Mouse (Mus musculus): ENCODE measurements around the gene Fam53b. TPM values are rescaled to one million over a fixed set of nuclear protein-coding genes. Genes with fewer than 3 reads are reported as not detected.

Gene Fam53b
- total and polyA plus RNA-seq, 2 experiments from 2014 or later = 5.8 to 15.4 TPM

DNA sequence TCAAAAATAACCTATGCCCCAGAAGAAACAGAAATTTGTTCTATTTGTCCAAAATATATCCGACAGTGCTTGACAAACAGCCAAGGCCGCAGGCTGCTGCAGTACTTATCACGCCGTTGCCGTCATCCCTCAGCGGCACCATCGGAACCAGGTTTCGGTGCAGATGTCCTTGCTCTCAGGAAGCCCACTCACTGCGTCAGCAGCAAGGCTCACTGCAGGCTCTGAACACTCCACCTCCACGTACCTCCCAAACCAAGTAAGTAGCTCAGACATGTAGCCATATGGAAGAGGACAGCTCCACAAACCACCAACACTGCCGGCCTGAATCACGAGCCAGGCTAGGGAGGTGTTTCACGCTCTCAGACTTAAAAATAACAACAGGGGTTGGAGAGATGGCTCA is 24.9 kb downstream of the Fam53b start:
- H3K9me3 ChIP-seq (ENCODE audit: low read length) = no peaks in the 10 kb centered on the region
- 89% methylated on average over 13 of the region's 13 CpGs for WGBS
- H3K36me3 ChIP-seq (ENCODE audit: insufficient read depth) = no peaks in the 10 kb centered on the region
- H3K27ac ChIP-seq (ENCODE audit: low read depth, low read length) = no peak overlapping the region
- DNase-seq (no peak), ATAC-seq (no peak)
- H3K4me1 ChIP-seq (ENCODE audit: insufficient read depth) = peaks cover 9% of the 10 kb centered on the region
- no peak for TF ChIP-seq CTCF (IDR thresholded peaks at IDR 0.05; ENCODE audit: low read depth)
- H3K4me2 ChIP-seq (ENCODE audit: low read depth) = no peak overlapping the region
- H3K27me3 ChIP-seq (ENCODE audit: insufficient read depth, low read length) = no peaks in the 10 kb centered on the region
- H3K9ac ChIP-seq = no peak overlapping the region
- H3K4me3 ChIP-seq (ENCODE audit: low read depth, low read length) = no peak overlapping the region

DNA sequence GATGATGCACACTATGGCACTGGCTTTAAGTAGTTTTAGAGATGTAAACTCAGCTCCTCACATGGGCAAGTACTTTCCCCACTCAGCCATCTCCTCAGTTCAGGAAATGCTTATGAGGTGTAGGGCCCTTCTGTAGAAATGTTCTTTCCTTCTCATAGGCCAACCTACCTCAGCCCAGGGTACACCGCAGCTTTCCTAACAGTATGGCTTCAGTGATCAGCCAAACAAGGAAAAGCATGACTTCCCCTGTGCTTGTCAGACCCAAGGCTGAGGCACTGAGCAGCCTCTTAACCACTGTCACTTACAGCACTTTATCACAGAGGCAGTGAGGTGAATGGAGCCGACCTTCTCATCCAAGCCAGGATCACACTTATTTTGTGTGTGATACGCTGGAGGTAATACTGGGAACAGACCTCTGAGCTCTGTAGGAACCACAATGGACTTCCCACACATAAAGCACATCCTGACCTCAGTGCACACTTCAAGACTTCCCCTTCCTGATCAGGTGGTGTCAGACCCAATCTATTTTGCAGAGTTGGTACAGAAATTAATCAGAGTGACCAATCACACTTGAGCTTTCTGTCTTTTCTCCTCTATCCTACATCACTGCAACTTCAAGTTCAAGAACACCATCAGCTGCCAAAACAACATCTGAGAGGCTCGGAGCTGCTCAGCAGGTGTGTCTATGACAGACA is 26.0 kb downstream of the Fam53b start:
- TF ChIP-seq CTCF (IDR thresholded peaks at IDR 0.05; ENCODE audit: low read depth) = no peak
- no peaks in the 10 kb centered on the region for H3K36me3 ChIP-seq (ENCODE audit: insufficient read depth)
- H3K27ac ChIP-seq (ENCODE audit: low read depth, low read length) = no peak overlapping the region
- no peak overlapping the region for H3K9ac ChIP-seq
- no peak overlapping the region for H3K4me2 ChIP-seq (ENCODE audit: low read depth)
- WGBS = 93% methylated on average over 4 of the region's 4 CpGs
- no peak overlapping the region for H3K4me3 ChIP-seq (ENCODE audit: low read depth, low read length)
- DNase-seq (no peak), ATAC-seq (no peak)
- peaks cover 9% of the 10 kb centered on the region for H3K4me1 ChIP-seq (ENCODE audit: insufficient read depth)
- H3K9me3 ChIP-seq (ENCODE audit: low read length) = no peaks in the 10 kb centered on the region
- no peaks in the 10 kb centered on the region for H3K27me3 ChIP-seq (ENCODE audit: insufficient read depth, low read length)

DNA sequence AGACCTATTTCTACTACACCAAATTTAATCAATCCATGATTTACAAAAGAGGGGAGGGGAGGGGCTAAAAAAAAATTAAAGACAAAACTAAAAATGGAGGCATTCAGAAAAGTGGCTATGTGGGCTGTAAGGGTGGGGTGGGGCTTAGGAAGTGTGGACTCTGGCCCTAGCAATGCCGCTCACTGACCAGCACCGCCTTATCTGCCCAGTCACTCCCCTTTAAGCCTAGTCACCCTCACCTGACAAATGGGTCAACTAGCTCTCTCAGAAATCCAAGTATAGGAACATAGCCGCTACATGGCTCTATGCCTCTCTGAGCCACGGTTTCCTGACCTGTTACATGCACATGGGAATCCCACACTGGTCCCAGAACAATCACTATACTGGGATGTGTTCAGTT is 26.7 kb downstream of the Fam53b start:
- 0 out of 2 replicates have a peak overlapping the region, but pooled peaks have one; percentile 54 for H3K27ac ChIP-seq (ENCODE audit: low read depth, low read length)
- no peak for ATAC-seq
- 96% methylated on average over 4 of the region's 4 CpGs for WGBS

DNA sequence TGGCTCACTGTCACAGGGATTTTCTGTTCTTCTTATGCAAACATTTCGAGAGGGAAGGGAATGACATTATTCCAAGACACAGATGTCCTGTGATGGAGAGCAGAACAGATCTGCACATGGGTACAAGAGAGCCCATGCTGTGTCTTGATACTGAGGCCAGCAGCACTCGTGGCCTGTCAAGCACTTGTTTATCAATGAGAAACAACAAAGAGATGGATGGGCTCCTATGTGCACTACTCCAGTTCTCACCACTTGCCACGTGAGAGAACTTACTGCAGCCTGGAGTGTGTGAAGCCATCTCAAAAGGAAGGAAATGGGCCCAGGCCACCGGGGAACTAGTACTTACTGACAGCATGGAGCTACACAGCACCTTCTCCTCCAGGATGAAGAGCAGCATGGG is 27.2 kb downstream of the Fam53b start:
- DNase-seq (no peak), ATAC-seq (peak; percentile 78)
- H3K4me1 ChIP-seq (ENCODE audit: insufficient read depth) = peaks cover 11% of the 10 kb centered on the region
- 33% methylated on average over 4 of the region's 4 CpGs for WGBS
- H3K9me3 ChIP-seq (ENCODE audit: low read length) = no peaks in the 10 kb centered on the region
- H3K4me2 ChIP-seq (ENCODE audit: low read depth) = no peak overlapping the region
- no peak overlapping the region for H3K4me3 ChIP-seq (ENCODE audit: low read depth, low read length)
- no peak overlapping the region for H3K9ac ChIP-seq
- no peak for TF ChIP-seq CTCF (IDR thresholded peaks at IDR 0.05; ENCODE audit: low read depth)
- peak overlapping the region; percentile 54; the same call in 1 of the 2 replicates for H3K27ac ChIP-seq (ENCODE audit: low read depth, low read length)
- no peaks in the 10 kb centered on the region for H3K36me3 ChIP-seq (ENCODE audit: insufficient read depth)
- H3K27me3 ChIP-seq (ENCODE audit: insufficient read depth, low read length) = no peaks in the 10 kb centered on the region

More for the DNA sequence above, 26.7 kb downstream of the Fam53b start:
- Histone ChIP-seq H3K9ac (no peak overlapping the region), H3K4me1 (ENCODE audit: insufficient read depth) (peaks cover 9% of the 10 kb centered on the region), H3K4me3 (ENCODE audit: low read depth, low read length) (no peak overlapping the region), H3K4me2 (ENCODE audit: low read depth) (no peak overlapping the region), H3K9me3 (ENCODE audit: low read length) (no peaks in the 10 kb centered on the region), H3K27me3 (ENCODE audit: insufficient read depth, low read length) (no peaks in the 10 kb centered on the region), H3K36me3 (ENCODE audit: insufficient read depth) (no peaks in the 10 kb centered on the region)
- no peak for DNase-seq
- TF ChIP-seq CTCF (IDR thresholded peaks at IDR 0.05; ENCODE audit: low read depth) = no peak

DNA sequence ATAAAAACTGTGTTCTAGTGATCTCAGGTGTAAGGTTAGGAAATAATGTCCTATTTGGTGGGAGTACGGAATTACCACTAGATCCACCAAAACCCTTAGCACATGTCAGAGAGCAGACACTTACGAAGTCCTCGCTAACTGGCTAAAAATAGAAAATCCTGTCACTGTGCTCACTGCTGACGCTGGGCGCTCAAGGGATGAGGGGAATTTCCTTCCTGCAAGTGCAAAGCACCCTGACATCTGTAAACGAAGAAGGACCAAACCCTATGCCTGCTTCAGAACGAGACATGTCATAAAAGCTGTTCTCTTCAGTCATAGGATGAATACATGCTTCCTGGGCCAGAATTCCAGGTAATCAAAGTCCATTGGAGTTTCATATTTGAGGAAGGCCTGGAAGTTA is 27.7 kb downstream of the Fam53b start:
- DNase-seq (no peak), ATAC-seq (peak; percentile 17; the same call in 1 of the 2 replicates)
- peaks cover 16% of the 10 kb centered on the region for H3K4me1 ChIP-seq (ENCODE audit: insufficient read depth)
- H3K9me3 ChIP-seq (ENCODE audit: low read length) = no peaks in the 10 kb centered on the region
- H3K36me3 ChIP-seq (ENCODE audit: insufficient read depth) = no peaks in the 10 kb centered on the region
- H3K4me3 ChIP-seq (ENCODE audit: low read depth, low read length) = no peak overlapping the region
- H3K9ac ChIP-seq = no peak overlapping the region
- 48% methylated on average over 7 of the region's 7 CpGs for WGBS
- no peaks in the 10 kb centered on the region for H3K27me3 ChIP-seq (ENCODE audit: insufficient read depth, low read length)
- no peak for TF ChIP-seq CTCF (IDR thresholded peaks at IDR 0.05; ENCODE audit: low read depth)
- no peak overlapping the region; the same call in 1 of the 2 replicates for H3K27ac ChIP-seq (ENCODE audit: low read depth, low read length)
- no peak overlapping the region for H3K4me2 ChIP-seq (ENCODE audit: low read depth)

DNA sequence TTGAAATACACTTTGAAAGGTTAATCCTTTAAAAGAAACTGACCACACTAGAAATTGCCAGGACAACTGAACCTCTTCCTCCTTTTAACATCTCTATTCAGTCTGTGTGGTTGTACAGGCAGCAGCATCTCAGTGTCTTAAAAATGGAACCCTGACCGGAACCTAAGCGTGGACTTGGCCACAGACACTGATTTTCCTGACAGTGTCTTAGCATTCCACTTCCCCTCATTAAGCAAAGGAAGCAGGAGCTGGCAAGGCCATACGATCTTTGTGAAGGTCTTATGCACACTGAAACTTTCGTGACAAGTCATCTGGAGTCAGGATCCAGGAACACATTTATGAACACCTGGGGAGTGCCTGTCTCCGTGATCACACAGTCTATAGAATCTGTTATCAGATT is 29.6 kb downstream of the Fam53b start:
- Histone ChIP-seq H3K27me3 (ENCODE audit: insufficient read depth, low read length) (no peaks in the 10 kb centered on the region), H3K9me3 (ENCODE audit: low read length) (no peaks in the 10 kb centered on the region), H3K4me1 (ENCODE audit: insufficient read depth) (peaks cover 22% of the 10 kb centered on the region), H3K4me2 (ENCODE audit: low read depth) (no peak overlapping the region), H3K9ac (no peak overlapping the region), H3K36me3 (ENCODE audit: insufficient read depth) (peaks cover 1% of the 10 kb centered on the region; the same call in 1 of the 2 replicates), H3K27ac (ENCODE audit: low read depth, low read length) (no peak overlapping the region), H3K4me3 (ENCODE audit: low read depth, low read length) (no peak overlapping the region)
- no peak for TF ChIP-seq CTCF (IDR thresholded peaks at IDR 0.05; ENCODE audit: low read depth)
- 79% methylated on average over 5 of the region's 5 CpGs for WGBS
- ATAC-seq (no peak), DNase-seq (no peak)

DNA sequence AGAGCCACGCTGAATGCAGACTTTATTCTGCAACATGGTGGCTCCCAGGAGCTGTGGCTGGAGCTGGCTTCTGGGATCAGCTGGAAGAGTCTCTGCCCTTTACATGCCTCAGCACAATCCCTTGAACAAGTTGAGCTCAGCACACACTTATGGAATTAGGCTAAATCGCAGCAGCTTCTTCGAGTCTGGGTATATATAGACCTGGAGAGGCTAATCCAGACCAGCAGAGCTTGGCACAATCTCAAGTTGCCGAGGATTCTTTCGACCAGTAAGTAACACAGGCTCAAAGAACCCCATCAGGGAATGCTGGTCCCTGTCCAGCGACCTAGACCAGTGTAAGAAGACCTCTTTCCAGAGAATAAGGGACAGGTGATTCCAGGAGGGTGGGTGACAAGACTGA is 31.8 kb downstream of the Fam53b start:
- no peak overlapping the region for H3K4me2 ChIP-seq (ENCODE audit: low read depth)
- H3K9me3 ChIP-seq (ENCODE audit: low read length) = no peaks in the 10 kb centered on the region
- WGBS = 41% methylated on average over 6 of the region's 6 CpGs
- TF ChIP-seq CTCF (IDR thresholded peaks at IDR 0.05; ENCODE audit: low read depth) = no peak
- peak overlapping the region; percentile 59 for H3K27ac ChIP-seq (ENCODE audit: low read depth, low read length)
- peaks cover 22% of the 10 kb centered on the region for H3K4me1 ChIP-seq (ENCODE audit: insufficient read depth)
- no peaks in the 10 kb centered on the region for H3K27me3 ChIP-seq (ENCODE audit: insufficient read depth, low read length)
- H3K9ac ChIP-seq = no peak overlapping the region
- ATAC-seq (peak; percentile 30), DNase-seq (no peak)
- H3K4me3 ChIP-seq (ENCODE audit: low read depth, low read length) = no peak overlapping the region
- peaks cover 11% of the 10 kb centered on the region; the same call in 1 of the 2 replicates for H3K36me3 ChIP-seq (ENCODE audit: insufficient read depth)

Measured in forebrain, postnatal 0 days (tissue).